Mouse (Mus musculus) ES-CJ7 (cell line): ENCODE measurements around the gene Slc2a4.
"Not testable (repeated sequence)": the region's sequence is repeated elsewhere in the genome, so short reads cannot be mapped to it uniquely, and the experiment has no call there.

Source experiments
- DNase-seq: peaks from one replicate; pipeline ENCODE4 v3.0.0; 2011; ENCODE audit warnings: low read depth, low spot score

Slc2a4 gene

DNA sequence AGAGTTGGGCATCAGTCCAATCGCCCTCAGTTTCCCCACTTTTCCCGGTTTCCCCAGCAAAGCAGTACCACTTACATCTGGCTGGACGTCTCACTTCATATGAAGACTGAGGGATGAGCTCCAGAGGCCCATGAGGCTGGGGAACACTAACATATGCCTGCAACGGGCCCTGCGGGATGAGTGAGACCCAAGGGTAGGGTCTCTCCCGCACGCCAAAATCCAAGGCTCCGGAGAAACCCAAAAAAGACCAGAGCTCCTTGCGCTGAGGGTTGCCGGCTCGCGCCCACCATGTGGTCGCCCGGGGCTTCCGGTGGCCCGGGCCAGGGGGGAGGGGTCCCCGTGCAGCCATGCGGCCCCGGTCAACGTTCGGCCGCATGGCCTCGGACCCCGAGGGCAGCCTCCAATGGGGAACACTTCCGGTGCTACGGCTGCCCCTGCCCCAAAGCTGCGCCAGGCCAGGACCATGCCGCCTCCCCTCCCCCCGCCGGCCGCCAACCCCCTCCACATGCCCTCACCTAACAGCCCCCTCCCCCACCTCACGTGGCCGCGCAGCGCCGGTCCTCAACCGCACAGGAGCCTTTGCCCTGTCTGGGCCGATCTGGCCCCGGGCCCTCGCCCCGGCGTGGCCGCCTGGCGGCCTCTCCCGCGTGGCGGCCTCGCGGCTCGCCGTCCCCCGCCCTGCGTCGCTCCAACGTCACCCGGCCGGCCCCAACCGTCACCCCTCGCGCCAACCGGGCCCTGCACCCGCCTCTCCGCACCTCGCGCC, 27.5 kb downstream of the Slc2a4 start:
- peak; percentile 80 for DNase-seq

DNA sequence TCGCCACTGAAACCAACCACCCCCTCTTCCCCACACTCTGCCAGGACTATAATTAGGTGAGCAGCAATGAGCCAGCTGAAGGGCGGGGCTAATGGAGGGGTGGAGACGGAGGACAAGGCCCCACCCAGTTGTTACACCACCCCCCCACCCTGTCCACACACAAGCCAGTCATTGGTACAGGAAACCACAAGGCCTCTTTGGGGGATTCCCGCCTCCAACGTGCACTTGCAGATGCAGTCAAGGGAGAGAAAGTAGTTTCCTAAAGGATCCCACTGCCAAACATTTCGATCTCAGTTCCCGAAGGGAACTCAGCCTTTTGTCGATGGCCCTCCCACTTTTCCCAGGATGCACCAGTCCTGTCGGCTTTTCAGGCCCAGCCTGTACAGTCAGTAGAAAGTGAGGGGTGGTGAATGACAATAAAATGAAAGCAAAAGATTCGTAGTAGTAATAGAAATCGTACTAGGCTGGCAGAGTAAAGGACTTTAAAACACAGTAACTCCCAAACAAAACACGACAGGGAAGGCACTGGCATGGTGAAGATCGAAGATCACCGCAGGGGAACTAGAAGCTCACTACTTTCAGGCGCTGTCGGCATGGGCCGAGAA, 28.2 kb downstream of the Slc2a4 start:
- DNase-seq: peak; percentile 92

DNA sequence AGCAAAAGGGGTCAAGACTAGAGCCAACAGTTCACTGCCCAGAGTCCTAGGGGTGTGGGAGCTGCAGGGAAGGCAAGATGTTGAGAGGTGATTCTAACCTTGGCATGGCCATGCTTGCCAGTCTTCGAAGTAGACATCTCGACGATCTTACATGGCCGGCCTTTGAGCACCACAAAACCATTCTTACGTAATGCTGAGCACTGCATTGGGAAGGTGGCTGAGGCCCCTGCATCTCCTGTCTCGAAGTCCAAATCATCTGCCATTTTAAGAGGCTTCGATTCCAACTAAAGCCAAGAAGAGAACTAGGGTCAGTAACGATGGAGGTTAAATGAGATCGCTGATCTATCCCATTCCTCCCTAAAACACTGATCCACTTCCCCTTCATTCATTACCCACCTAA, 28.9 kb downstream of the Slc2a4 start:
- DNase-seq: no peak

DNA sequence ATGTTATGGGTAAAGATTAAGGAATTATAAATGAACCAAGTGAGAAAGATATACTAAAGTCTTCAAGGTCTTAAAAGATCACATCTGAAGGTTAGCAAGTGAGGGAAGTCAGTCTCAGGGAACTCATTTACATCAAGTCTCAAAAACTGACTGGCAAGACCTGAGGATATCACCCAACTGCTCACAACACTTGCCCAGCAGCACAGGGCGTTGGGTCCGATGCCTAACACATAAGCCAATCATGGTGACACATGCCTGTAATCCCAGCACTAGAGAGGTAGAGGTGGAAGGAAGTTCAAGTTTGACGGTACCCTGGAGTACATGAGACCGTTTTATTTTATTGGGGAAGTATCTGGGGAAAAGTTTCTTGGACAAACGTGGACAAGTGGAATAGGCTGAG, 29.9 kb downstream of the Slc2a4 start:
- DNase-seq: no peak

DNA sequence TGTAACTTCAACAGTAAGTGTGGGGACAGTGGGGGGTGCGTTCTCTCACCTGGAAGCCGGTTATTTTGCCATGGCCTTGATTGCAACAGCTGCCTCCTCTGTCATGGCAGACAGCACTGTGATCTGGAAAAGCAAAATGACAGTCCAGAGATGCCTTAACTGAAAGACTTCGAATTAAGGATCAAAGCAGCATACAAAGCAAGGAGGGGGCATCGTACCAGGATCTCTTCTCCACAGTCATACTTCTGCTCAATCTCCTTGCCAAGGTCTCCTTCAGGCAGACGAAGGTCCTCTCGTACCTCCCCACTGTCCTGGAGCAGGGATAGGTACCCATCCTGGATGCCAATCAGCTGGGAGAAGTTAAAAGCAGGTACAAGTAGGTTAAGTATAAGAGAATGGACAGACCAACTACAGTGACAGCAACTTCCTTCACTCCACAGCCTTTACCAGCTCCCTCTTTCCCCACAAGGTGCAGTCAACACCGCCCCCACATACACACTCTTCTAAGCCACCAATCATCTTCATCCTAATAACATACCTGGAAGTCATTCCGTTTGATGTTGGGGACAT, 30.5 kb downstream of the Slc2a4 start:
- DNase-seq: no peak

DNA sequence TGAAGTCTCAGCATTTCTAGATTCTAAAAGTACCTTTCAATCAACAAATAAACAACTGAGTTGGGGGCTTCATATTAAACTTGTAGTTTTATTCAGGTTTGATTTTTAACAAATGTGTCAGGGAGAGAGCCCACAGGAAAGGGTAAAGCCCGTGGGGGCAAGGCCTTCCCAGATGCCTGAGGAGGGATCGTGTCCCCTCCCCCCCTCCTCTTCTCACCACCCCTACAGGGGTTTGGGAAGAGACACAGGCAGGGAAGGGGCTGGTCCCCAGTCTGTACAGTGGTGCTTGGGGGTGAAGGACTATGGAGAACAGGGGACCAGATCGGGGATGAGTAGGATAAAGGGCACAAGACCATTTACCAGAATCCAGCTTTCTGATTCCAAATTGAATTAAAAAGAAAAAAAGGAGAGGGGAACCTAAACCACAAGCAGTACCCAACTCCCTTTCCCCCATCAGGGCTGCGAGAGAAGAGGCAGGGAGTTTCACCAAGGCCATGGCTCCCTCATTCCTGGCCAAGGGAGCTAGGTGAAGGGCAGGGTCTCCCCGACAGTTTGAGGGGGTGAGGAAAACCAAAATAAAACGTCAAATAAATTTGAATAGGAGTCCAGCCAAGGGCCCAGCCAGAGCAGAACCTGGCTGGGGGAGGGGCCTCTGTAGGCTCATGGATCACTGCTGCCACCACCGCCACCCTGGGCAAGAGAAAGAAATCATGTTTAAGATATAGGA, 31.2 kb downstream of the Slc2a4 start:
- not testable (repeated sequence) for DNase-seq

DNA sequence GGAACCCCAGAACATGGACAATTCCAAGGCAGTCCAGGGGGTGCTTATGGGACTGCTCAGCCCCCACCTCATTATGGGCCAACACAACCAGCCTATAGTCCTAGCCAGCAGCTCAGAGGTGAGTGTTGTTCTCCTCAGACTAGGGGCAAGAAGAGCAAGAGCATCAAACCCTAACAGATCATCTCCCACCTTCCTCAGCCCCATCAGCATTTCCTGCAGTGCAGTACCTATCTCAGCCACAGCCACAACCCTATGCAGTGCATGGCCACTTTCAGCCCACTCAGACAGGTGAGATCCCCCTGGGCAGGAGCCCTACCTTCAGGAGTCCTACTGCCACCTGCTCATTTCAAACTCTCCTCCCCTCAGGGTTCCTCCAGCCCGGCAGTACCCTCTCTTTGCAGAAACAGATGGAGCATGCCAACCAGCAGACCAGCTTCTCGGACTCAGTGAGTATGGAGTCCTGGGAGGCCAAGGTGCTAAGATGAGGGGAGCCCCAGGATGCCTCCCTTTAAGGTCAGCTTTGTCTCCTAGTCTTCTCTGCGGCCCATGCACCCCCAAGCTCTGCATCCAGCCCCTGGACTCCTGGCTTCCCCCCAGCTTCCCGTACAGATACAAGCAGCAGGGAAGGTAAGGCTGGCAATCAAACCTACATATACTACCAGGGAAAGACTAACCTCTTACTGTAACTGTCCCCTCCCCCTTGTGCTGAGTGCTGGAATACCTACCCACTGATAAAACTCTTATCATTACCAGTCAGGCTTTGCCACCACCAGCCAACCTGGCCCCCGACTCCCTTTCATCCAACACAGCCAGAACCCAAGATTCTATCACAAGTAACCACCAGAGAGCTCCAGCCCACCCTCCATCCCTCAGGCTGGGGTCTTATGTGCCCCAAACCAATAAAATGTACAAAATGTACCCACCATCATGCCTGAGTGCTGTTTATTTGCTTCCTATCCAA, 32.0 kb downstream of the Slc2a4 start:
- DNase-seq: peak; percentile 50

DNA sequence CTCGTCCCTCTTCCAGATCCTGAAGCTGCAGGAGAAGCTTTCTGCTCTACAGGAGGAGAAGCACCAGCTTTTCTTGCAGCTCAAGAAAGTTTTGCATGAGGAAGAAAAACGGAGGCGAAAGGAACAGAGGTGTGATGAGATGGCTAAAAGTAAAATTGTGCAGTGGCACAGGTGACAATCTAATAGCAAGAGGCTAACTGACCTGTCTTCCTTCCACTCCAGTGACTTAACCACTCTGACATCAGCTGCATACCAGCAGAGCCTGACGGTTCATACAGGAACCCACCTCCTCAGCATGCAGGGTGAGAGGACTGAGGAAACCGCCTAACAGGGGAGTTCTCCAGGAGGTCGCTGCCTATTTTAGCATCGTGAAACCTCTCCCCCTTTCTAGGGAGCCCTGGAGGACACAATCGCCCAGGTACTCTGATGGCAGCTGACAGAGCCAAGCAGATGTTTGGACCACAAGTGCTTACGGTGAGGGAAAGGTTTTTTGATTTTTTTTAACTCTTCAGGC, 33.0 kb downstream of the Slc2a4 start:
- no peak for DNase-seq

DNA sequence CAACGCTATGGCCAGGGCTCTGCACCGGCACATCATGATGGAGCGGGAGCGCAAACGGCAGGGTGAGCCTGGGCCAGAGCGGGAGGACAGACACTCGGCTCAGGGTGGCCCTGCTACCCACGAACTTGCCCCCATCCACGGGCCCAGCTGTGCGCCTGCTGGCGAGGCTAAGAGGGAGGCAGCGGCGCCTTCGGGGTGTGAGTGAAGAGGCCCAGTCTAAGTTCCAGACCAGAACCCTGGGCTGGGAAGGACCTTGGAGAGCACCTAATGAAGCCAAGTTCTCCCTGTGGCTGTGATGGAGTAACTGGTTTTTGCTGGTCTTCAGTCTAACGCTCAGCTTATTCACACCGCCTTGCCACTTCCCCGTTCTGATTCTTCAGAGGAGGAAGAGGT, 33.6 kb downstream of the Slc2a4 start:
- peak; percentile 73 for DNase-seq

DNA sequence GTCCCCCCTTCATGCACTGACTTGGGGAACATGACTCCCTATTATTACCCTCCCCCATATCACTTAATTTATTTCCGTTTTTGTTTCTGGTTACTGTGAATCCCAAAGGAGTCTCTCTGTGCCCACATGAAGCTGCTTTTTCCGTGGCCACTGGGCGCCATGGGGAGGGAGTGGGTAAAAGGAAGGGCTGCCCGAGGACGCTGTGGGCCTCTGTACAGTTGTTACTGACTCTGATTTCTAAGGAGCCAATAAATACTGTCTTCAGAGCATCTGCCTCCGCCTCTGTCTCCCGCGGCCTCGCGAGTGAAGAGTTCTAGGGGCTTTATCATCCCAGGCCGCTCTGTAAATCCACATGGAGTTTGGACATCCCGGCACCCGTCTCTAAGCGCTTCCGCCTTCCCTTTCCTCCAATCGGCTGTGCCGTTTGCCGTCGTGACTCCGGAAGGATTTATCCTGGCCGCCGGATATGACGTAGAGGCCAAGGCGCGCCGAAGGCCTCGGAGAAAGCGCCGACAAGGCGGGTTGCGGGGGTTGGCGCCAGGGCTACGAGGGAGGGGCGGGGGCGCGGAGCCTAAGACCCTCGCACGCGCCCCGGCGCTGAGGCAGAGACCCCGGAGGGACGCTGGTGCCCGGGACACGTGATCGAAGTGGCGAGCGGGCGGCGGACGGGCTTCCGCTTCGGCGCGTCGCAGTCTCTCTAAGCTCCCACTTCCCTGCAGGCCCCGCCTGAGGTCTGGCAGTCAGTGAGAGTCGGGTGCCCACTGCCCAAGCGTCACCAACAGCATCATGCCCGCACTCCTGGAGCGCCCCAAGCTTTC, 34.2 kb downstream of the Slc2a4 start, which contains the start of gene Gps2:
Gps2 (plus strand) TSS at position 335 of the 818 bp plus-strand sequence.
- peak; percentile 97 for DNase-seq

DNA sequence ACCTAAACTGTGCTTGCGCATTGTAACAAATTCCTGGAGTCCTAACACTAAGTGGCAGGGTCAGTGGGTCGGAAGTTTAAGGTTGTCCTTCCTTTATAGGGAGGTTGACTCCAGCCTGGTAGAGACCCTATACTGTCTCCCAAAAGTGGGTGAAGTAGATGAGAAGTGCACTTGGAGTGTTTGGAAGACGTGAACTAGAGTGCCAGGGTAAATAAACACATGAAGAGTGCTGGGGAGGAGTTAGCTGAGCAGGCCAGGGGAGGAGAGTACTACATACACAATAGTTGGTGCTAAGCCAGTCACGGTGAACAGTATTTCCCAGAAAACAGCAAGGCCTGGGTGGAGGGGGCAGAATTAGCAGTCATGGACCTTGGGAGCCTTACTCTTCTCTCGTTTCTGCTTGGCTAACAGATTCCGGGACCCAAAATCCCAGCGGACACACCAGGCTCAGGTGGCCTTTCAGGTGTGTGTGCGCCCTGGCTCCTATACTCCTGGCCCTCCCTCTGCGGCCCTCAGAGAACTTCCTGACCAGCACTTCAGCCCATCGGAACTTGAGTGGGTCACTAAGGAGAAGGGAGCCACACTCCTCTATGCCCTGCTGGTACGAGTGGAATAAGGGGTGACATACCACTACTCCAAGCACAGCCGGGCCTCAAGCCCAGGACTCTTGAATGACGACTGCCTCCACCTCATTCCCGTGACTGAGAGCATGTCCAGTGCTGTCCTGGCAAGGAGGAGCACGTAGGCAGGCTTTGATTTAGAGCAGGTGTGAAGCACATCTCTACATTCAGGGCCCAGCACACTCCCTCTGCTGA, 35.1 kb downstream of the Slc2a4 start:
- no peak for DNase-seq

DNA sequence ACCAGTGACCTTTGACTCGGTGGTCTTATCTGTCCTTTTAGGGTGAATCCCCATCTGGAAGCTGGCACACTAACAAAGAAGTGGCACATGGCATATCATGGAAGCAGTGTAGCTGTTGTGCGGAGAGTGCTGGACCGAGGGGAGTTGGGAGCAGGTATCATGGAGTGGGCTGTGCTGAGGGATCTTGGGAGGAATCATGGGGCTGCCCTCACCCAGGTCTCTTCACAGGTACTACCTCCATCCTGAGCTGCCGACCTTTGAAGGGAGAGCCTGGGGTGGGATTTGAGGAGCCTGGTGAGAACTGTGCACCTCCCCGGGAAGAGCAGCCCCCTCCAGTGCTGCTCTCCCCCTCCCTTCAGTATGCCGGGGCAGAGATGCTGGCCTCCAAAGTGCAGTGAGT, 36.3 kb downstream of the Slc2a4 start:
- DNase-seq: no peak

DNA sequence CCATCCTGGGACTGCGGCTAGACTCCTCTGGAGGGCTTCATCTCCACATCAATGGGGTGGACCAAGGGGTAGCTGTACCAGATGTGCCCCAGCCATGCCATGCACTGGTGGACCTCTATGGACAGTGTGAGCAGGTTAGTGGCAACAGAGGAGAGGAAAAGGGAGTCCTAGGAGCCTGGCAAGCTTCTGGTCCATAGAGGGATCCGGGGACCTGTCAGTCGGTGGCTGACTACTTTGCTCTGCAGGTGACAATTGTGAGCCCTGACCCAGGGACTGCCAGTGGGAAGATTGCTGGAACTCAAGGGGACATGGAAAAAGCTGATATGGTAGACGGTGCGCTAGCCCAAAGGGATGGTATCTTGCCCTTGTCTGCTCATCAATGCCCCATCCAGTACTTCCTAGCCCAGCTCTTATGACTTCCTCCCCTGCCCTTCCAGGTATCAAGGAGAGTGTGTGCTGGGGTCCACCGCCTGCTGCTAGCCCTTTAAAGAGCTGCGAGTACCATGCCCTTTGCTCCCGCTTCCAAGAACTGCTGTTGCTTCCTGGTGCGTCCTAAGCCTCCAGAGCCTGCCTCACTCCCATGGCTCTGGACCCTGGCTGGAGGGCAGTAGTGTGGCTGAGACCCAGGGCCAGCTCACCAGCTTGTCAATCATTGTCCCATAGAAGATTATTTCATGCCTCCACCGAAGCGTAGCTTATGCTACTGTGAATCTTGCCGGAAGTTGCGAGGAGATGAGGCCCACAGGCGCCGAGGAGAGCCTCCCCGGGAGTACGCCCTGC, 37.0 kb downstream of the Slc2a4 start:
- no peak for DNase-seq

DNA sequence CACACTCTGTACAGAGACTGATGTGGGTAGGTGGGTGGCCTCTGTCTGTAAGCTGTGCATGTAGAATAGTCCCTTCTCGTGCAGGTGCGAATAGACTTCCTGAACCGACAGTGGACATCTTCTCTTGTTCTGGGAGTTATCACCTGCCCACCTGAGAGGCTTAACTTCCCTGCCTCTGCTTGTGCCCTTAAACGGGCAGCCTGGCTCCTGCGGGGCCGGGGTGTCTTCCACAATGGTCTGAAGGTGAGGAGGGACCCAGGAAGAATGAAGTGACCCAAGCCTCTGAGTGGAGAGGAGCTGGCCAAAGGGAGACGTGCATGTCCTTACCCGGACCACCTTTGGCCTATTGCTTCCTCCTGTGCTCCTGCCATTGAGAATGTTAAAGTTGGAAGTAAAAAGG, 37.8 kb downstream of the Slc2a4 start:
- DNase-seq: no peak

DNA sequence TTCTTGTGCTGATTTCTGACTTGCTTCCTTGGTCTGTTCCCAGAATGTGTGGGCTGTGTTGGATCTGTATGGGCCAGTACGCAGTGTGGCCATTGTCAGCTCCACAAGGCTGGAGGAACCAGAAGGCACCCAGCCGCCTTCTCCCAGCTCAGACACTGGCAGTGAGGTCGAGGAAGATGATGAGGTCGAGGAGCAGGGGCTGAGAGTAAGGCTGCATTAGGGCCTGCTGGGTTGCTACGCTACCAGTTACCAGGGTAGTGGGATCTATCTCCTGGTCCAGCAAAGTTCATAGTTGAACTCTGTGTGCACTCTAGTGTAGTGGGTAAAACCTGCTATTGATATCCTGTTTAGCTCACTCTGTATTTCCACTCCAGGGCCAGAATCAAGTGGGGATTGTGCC, 38.8 kb downstream of the Slc2a4 start:
- no peak for DNase-seq

DNA sequence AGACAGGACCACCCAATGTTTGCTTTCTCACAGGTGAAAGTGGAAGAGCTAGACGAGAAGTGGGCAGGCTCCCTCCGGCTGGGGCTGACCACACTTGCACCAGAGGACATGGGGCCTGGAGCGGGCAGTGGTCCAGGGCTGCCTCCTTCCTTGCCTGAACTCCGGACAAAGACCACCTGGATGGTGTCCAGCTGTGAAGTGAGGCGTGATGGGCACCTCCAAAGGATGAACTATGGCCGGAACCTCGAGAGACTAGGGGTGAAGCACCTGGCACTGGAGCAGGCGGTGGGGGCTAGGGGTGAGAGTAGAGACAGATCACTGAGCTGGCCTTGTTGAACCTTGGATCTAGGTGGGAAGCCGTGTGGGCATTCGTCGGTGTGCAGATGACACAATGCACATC, 39.3 kb downstream of the Slc2a4 start:
- no peak for DNase-seq

DNA sequence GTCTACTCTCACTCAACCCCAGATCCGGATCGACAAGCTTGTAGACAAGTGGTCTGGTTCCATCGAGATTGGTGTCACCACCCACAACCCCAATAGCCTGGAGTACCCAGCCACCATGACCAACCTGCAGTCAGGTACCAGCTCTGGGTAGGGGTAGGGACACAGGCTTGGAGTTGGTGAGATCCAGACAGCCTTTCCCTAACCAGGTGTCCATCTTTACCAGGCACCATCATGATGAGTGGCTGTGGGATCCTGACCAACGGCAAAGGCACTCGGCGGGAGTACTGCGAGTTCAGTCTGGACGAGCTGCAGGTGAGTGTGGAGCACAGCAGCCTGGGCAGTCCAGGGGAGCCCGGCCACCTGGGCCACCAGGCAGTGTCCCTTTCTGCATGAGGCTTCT, 43.7 kb downstream of the Slc2a4 start:
- DNase-seq: no peak

DNA sequence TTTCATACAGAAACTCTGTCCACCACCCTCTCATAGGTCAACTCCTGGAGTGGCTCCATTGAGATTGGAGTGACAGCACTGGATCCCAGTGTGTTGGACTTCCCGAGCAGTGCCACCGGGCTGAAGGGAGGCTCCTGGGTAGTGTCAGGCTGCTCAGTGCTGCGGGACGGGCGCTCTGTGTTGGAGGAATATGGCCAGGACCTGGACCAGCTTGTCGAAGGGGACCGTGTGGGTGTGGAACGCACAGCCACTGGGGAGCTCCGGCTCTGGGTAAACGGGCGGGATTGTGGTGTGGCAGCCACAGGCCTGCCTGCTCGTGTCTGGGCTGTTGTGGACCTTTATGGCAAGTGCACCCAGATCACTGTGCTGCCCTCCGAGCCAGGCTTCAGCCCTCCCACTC, 45.0 kb downstream of the Slc2a4 start:
- DNase-seq: no peak

DNA sequence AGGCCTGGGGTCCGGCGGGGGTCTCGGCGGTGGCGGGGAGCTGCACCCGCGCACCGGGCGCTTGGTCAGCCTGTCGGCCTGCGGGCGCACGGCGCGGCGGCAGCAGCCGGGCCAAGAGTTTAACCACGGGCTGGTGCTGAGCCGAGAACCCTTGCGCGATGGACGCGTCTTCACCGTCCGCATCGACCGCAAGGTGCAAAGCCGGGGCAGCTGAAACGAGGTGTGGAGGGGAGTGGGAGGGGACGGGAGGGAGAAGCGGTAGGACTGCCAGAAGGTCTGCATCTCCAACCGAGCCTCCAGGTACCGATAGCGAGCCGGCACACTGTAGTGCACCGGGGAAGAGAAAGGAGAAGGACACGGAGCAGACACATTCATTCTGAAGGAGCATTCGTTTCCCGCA, 46.0 kb downstream of the Slc2a4 start:
- no peak for DNase-seq
